Mouse (Mus musculus) mouse embryonic stem cell (cell line): ENCODE measurements around the gene Kcnc3.

Source experiments
- in situ Hi-C, 2 experiments: fragments of 300-500 bp; cut with MboI; formaldehyde crosslinking; loops; 1 replicate in 1 of 2; 3 replicates in 1 of 2; pipeline ENCODE4 v1.14.3; 2019 to 2020; ENCODE audit warnings: low sequenced_read_pairs in 2 of 2, low pct_unique_long_range_greater_than_20kb in 1 of 2, mixed read lengths in 1 of 2; ENCODE audit not compliant: unreplicated experiment in 1 of 2

Kcnc3 gene

DNA sequence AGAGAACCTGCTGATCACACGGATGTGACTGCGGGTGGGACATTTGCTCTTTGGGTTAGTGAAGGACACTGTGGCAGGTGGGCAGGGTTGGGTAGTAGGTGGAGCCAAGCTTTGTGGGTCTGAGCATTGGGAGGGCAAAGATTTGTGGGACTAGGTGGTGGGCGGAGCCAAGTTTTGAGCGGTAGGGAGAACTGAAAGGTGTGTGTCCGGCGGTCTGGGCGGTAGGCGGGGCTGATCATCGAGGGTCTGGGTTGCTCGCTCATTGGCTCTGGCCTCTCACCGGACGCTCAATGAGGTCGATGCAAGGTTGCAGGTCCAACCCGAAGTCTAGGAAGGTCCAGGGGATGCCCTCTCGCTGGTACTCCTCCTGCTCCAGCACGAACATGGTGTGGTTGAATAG, 48.2 kb downstream of the Kcnc3 start:
- in situ Hi-C loops: loop anchor here in 1 of 2 experiments (25.0 kb wide), 1 partner anchor 376 kb away; the partner anchor contains the start of genes Acp4 and Gm15517

DNA sequence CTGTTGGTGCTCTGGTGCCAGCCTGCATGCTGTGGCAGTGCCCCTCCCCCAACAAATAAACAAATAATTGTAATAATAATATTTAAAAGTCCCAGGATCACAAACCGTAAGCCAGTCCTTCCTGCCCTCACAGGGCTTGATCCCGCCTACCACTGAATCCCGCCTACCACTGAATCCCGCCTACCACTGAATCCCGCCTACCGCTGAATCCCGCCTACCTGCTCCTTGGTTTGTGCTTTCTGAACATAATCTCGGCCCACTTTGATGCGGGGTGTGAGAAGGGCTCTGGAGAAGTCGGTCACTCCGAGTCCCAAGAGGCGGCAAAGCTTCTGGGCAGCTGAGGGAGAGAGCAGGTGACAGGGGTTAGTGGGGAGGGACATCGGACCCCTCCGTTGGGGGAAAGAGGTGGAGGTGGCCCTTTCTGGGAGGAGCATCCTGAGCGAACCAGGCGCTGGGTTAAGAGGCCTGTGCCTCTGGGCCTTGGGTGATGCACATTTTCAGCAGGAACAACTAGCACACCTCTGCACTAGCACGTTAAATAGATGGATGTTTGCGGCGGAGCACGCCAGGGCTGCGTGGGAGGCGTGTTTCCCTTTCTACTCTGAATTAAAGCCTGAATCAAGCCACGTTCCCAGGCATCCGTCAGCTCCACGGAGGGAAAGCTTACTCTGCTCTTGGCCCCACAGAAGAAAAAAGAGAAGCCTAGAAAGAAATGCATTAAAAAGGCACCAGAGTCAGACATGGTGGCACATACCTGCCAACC, 50.6 kb downstream of the Kcnc3 start:
- in situ Hi-C loops: loop anchor here in 1 of 2 experiments (5.0 to 25.0 kb wide), 2 partner anchors 134 to 379 kb away; partner anchors contain the start of genes Acp4 and Gm15517

DNA sequence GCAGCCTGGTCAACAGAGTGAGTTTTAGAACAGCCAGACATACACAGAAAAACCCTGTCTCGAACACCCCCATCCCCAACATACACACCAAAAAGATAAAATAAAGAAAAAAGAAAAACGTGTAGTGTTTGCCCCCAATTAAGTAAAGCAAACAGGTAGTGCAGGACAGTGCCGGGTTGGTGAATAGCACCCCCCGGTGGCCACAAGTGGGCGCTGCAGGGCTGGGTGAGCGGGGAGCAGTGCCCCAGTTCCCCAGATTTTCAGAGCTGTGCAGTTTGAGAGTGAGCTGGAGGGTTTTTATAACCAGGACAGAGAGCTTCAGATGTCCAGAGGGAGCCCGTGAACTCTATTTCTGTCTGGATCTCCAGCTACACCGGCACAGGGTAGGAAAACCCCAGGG, 51.4 kb downstream of the Kcnc3 start:
- in situ Hi-C loops: loop anchor here in 1 of 2 experiments (5.0 to 25.0 kb wide), 2 partner anchors 135 to 380 kb away; partner anchors contain the start of genes Acp4 and Gm15517

DNA sequence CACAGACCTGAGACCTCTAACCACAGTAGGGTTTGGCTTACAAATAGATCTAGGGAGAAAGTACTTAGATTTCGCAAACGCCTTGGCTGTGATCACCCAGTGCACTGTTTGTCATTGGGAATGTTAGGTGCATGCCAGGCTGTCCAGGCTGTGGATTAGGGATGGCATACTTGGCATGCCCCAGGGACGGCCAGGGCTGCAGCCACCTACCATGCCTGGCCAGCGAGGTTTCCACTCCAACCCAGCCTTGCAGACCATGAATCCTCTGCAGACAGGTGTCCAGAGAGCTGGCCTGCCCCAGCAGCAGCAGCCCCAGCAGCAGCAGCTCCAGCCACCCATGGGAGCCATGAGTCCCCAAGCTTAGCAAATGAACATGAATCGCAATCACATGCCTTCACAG, 54.8 kb downstream of the Kcnc3 start:
- in situ Hi-C loops: loop anchor here in 1 of 2 experiments (25.0 kb wide), 1 partner anchor 383 kb away; the partner anchor contains the start of genes Acp4 and Gm15517

DNA sequence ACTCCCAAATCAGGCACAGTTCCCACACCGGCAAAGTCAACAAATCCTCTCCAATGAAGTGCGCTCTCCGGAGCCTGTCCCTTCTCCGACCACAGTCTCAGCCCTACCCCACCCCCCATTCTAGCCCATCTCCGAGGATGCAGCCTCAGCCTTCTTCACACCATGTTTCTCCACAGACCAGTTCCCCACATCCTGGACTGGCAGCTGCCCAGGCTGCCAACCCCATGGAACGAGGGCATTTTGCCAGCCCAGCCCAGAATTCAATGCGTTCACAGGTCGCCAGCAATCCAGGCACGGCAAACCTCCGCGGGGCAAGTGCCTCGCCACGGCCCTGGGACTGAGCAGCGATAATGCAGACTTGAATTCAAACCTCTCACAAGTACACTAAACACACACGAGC, 55.5 kb downstream of the Kcnc3 start:
- in situ Hi-C loops: loop anchor here in 1 of 2 experiments (25.0 kb wide), 1 partner anchor 384 kb away; the partner anchor contains the start of genes Acp4 and Gm15517

DNA sequence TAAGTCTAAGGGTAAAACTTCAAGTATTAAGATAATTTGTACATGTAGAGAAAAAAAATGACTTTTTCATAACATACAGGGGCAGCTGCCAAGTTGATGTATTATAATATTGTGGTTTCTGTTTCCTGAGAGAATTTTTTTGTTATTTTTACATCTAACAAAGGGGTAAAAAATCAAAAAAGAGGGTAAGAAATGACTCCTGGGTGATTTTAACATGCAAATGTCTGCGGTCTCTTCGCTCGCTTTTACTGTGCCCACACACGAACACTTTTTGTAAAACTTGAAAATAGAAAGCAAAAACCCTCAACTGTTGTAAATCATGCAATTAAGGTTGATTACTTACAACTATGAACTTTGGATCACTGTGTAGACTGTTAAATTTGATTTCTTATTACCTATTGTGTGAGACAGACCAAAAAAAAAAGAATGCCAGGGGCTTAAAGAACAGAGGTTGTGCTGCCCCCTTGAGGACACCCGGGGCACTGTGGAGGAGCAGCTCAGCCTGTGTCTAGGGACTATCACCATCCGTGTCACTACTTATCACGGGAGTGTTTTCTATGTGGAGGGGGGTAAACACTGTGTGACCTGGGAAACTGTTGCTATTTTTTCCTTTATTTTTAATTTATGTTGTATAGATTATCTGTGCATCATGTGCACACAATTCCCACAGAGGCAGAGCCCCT, 56.7 kb downstream of the Kcnc3 start:
- in situ Hi-C loops: loop anchor here in 1 of 2 experiments (25.0 kb wide), 1 partner anchor 385 kb away; the partner anchor contains the start of genes Acp4 and Gm15517

DNA sequence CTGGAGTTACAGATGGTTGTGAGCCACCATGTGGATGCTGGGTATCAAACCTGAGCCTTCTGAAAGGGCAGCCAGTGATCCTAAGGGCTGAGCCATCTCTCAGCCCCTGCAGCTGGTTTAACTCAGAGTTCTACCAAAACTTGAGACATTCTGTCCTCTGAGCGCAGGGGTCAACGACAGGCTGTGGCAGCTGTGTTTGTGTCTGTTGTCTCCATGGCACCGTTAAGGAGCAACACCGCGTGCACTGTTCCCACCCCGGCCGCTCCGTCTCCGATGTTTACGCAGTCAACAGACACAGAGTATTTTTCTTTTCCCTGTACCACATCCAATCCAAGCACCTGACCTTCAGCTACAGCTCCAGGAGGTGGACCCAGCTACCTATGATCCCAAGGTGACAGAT, 57.3 kb downstream of the Kcnc3 start:
- in situ Hi-C loops: loop anchor here in 1 of 2 experiments (25.0 kb wide), 1 partner anchor 385 kb away; the partner anchor contains the start of genes Acp4 and Gm15517

DNA sequence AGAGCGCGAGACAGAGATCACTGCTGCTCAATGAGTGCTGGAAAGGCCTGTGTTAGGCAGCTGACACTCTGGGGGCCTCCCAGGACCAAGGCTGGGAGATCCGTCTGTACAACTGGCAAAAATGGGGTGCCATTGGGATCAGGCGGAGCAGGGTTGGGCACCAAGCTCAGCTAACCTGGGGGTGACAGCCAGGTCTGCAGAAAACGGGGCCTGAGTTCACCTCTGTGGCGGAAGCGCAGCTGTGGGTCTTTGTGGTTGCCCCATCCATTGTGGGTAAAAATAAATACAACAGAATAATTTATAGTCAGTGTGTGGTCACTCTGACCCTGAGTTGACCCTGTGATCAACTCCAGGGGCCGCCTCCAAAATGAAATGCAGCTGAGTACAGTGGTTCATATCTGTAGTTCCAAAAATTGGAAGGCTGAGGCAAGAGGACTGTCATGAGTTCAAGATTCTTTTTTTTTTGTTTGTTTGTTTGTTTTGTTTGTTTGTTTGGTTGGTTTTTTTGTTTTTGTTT, 58.7 kb downstream of the Kcnc3 start:
- in situ Hi-C loops: loop anchor here in 1 of 2 experiments (25.0 kb wide), 1 partner anchor 387 kb away; the partner anchor contains the start of genes Acp4 and Gm15517

DNA sequence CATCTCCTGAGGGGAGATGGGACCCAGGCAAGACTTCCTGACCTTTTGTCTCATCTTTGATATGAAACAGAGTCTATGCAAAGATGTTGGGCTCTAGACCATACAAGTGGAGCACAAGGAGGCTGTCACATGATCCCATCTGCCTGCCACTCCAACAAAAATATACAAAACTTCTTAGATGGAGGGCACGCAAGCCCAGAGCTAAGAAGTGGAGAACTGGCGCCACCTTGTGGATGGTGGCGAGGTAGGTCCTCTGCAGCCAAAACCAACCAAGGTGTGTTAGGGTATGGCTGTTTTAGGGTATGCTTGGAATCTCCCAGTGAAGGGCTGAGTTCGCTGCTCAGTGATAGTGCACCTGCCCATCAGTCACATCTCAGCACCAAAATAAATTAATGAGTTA, 59.5 kb downstream of the Kcnc3 start:
- in situ Hi-C loops: loop anchor here in 1 of 2 experiments (5.0 to 25.0 kb wide), 2 partner anchors 68 to 388 kb away; partner anchors contain the start of genes Acp4 and Gm15517

DNA sequence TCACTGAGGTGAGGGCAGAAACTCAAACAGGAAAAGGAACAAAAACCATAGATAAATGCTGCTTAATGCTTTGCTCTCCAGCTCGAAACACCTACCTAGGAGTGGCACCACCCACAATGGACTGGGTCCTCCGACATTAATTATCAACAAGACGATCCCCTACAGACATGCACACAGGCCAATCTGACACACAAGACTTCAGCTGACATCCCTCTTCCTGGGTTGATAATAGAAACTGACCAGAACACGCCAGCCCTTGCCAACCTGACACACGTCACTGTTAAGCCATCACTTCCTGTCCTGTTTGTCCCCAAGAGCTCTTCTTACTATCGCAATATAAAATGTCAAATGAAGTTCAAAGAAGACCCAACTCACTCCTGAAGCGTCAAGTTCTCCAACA, 61.0 kb downstream of the Kcnc3 start:
- in situ Hi-C loops: loop anchor here in 1 of 2 experiments (5.0 kb wide), 1 partner anchor 69 kb away; no protein-coding TSS in a partner anchor

DNA sequence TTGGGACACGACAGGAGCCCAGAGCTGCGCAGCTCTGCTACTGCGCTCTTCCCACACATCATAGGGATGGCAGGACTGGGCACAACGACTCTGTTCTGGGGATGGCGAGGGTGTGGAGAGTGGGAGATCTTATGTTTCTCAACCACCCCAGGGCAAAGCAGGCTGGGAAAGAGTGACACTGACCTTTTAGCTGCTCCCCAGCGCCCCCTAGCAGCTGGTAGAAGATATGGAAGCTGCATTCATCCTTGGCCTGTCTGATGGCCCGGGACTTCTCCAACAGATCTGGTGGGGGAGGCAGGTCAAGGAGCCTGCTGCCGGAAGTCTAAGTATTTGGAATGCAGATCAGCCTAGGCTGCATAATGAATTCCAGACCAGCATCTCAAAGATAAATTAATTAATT, 63.3 kb downstream of the Kcnc3 start:
- in situ Hi-C loops: loop anchor here in 1 of 2 experiments (5.0 kb wide), 1 partner anchor 71 kb away; no protein-coding TSS in a partner anchor
